Mouse (Mus musculus) heart, postnatal 4 days (tissue): ENCODE measurements around the gene Rpsa. TPM values are rescaled to one million over a fixed set of nuclear protein-coding genes. Genes with fewer than 3 reads are reported as not detected.

Experiments
- DNase-seq: peaks from one replicate; pipeline ENCODE4 v3.0.0; 2021
- total RNA-seq, 2 experiments: library from RNA; stranded (reverse); gene quantifications; 2 replicates each; pipeline ENCODE4 v1.2.3; 2021

Gene Rpsa
- total RNA-seq, 2 experiments from 2014 or later: 837 to 845 TPM

DNA sequence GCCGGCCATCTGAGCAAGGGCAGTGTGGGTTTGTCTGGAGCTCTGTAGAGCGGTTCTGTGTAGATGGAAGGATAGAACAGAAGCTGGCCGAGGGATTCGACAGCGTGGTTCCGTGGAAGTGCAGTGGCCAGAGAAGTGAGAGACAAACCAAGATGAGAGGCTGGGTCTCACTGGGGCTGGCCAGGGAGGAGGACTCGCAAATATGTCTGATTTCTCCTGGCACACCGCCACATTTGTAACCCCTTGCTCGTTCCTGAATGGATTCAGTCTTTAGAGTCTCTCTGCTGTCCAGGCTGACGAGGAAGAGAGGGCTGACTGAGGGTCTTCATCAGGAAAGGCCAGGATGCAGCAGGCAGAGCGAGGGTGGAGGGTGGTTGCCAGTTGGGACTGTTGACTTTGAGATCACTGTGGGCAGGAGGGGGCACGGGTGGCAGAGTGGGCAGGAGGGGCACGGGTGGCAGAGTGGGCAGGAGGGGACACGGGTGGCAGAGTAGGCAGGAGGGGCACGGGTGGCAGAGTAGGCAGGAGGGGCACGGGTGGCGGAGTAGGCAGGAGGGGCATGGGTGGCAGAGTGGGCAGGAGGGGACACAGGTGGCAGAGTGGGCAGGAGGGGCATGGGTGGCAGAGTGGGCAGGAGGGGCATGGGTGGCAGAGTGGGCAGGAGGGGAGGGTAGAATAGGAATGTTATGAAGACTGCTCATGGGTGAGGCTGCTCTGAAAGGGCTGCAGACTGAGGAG, 13.3 kb upstream of the Rpsa start:
- DNase-seq: no peak

DNA sequence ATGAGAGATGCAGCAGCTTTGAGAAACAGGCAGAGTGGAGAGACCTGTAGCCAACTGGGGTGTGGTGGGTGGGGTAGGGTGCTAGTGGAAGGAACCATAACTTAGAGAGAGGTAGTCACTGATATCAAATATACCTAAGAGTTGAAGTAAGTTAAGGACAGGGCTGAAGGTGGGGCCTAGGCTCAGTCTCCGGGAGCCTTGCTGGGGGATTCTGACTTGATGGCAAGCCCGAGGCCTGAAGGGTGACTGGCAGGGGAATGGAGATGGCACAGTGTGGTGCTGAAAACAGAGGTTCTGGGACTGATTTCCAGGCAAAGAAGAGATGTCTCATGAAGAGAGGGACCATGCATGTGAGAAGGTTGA, 12.7 kb upstream of the Rpsa start:
- no peak for DNase-seq

DNA sequence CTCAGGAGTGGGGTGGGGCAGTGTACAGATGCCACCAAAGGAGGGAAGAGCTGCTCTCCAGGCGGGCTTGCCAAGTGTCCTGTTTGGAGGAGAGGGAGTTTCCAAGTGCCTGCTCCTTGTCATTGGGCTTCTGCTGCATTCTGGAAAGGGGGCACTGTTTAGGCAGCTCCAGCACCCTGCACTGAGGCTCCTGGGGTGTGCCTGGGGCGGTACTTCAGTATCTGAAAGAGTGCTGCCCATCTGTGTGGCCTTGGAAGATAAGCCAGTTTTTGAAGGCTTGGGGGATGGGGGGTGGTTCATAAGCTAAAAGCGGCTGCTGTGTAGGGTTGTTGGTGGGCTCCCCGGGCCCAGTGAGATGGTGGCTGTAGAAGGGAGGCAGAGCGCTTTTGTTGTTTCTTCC, 11.9 kb upstream of the Rpsa start:
- DNase-seq: no peak

DNA sequence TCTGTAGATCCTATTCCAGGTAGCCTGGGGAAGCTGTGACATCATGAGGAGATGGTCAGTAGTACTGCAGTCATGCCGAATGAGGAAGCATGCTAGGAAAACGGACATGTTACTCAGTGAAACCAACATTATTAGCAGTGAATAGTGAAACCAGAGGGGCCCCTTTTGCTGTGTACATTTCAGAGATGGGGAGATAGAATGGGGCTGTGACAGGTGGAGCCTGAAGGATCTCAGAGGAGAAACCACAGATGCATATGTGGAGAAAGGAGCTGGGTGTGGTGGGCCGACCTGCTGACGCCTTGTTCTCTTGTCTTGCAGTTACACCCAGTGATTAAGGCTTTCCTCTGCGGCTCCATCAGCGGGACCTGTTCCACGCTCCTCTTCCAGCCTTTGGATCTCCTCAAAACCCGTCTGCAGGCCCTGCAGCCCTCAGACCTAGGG, 11.3 kb upstream of the Rpsa start:
- no peak for DNase-seq

DNA sequence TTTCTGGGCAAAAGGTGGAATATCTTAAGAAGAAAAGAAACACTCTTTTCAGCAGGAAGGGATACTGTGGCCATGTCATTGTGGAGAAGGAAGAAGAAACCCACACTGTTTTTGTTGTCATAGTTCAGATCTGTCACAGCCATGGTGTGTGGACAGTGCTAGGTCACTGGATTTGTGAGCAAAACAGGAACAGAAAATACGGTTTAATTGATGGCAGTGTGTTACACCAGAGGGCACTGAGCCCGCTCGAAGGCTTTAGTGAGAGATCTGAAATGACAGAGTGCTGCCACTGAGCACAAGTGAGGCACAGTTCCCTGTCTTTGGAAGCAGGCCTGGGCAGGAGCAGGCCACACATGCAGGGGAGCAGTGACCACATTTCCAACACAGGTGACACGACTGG, 9.3 kb upstream of the Rpsa start:
- no peak for DNase-seq

DNA sequence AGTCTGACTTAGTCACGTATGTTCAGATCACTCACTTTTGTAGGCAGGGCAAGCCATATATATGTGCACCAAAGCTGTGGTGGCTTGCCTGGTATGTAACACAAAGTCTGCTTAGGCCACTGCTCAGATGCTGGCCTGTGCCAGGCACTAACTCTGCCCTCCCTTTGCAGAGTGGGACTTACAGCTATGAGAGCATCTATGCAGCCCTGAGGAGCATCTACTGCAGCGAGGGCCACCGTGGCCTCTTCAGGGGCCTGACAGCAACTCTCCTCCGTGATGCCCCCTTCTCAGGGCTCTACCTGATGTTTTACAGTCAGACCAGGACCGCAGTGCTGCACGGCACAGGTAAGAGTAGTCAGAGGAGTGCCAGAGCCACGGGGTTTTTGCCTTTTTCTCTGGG, 7.0 kb upstream of the Rpsa start:
- no peak for DNase-seq

DNA sequence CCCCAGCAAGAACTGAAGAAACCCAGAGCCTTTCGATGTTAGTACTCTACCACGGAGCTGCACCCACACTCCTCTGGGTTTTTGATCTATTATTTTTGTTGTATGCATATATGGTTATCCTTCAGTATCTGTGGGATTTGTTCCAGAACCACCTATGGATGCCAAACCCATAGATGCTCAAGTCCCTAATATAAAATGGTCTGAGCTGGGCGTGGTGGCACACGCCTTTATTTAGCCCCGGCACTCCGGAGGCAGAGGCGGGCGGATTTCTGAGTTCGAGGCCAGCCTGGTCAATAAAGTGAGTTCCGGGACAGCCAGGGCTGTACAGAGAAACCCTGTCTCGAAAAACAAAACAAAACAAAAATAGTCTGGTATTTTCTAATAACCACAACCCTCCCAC, 621 bp upstream of the Rpsa start:
- DNase-seq: no peak

DNA sequence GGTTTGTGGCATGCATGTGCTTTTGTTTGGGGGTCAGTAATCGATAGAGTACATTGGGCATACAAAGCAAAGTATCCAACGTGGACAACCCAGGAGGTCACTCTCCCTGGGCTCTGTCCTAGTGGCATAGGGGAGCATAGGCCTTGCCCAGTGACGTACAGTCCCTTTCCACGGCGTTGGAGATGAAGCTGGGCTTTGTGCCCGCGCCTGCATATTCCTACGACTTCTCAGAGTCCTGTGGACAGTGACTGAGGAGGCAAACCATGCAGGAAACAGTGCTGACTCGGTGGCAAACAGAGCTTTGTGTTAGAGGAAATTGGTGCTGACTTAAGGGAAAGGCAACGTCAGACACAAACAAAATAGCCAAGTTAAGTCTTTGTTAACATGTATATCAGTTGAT, 1.8 kb downstream of the Rpsa start:
- DNase-seq: no peak

DNA sequence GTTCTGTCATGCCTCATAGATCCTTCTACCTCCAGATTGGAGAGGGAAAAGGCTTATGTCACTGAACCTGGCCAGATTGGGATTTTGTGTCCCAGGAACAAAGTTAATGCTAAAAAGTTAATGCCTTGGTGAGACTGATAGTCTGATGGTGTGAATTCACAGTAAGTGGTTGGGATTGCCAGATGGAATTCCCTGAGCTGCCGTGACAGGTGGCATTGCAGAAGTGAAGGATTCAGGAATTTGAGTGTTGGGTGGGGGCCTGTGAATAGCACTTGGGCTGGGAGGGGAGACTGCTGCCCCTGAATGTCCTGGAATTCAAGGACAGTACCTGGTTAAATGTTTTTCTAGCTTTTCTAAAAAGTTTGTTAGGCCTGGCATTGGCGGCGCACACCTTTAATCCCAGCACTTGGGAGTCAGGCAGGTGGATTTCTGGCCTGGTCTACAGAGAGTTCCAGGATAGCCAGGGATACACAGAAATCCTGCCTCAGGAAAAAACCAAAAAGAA, 4.3 kb downstream of the Rpsa start:
- DNase-seq: no peak

DNA sequence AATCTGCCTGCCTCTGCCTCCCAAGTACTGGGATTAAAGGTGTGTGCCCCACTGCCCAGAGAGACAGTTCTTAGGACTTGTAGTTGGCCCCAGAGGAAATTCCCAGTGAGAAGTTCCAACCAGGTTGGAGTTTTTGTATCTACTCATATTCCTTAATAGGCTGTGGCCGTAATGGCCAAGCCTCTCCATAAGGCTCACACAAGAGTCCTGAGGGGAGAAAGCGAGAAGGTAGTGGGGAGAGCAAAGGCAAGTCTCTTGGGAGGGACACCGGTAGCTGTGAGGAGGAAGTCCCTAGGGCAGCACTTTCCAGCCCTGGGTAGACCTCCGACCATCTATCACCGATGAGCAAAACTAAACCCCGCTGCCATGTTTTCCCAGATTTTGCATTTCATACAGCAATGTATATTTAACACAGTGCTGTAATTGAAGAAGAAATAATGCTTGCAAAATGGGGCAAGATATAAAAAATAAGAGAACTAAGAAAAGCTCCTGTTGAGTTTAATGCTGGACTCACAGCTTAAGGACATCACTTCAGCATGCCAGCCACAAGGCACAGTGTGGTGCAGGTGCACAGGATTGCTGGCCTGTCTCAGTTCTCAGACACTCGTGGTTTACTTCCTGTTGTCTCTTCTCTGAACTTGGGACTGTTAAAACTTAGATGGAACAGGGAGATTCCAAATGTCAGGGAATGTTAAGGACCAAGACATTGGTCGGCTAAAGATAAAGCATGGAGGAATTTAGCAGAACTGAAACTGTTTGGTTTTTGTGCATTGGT, 5.7 kb downstream of the Rpsa start:
- no peak for DNase-seq

DNA sequence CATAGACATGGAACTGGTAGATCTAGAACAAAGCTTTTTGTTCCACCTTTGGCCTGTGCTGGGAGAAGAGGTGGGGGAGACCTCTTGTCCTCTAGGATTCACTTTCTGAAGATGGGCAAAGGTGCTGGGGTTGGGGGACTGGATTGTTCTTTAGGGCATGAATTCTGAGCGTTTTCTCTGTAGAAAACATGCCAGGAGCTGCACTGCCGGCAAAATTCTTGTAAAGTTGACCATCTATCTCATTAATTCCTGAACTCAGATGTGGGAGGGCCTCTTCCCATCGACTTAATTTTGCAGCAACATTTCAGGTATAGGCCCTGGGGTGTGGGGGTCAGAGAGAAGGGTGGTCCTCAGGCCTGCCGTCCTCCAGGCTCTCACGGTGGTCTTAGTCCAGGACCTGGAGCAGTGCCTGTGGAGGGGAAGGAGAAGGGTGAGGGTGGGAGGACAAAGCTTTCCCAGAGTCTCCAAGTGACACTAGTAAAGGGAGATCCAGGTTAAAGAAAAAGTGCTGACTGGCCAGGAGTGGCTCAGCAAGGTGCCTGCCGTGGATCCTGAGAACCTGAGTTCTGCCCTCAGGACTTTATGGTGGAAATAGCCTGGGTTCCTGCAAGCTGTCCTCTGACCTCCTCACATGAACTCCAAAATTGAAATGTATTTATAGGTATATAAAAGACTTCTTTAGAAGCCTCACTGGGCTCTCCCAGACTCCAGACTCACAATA, 6.4 kb downstream of the Rpsa start:
- no peak for DNase-seq

DNA sequence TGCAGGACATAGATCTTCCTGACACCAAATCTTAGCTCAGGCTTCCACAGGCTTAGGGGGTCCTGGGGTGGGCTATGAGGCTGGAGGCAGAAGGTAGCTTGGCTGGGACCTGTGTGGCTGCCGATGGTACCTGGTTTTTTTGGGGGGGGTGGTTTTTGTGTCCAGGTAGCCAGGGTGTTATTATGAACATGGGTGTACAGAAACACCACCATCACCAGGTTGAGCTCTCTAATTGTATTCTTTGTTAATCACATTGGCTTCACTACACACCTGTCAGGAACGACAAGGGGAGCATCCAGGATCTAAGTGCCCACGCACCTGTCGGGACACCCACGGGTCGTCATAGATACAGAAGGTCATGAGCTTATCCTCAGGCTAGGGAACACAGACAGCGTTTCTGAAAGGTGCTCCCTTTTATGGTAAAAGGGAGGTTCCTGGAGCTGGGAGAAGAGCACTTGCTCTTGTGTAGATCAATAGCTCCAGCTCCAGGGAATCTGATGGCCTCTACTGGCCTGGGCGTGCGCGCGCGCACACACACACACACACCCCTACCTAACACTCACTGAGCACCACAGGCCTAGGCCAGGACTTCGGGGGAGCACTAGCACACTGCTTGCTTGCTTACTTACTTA, 7.2 kb downstream of the Rpsa start:
- DNase-seq: no peak

DNA sequence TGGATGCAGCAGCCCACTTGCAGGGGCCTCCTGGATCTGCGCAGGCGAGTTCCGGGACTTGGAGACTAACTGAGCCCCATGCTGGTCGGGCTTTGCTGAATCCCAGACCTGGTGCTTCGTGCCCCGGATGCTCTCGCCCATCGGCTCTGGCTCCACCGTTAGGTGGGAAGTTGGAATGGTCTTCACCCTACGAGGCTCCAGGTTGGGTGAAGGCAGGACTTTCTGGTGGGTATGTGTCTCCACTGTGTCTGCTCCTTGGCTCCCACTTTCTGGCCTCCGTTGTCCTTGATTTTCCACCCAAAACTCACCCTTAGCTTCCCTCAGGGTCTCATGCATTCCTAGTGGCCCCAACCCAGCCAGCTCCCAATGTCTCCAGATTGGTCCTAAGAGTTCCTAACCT, 8.0 kb downstream of the Rpsa start:
- no peak for DNase-seq

DNA sequence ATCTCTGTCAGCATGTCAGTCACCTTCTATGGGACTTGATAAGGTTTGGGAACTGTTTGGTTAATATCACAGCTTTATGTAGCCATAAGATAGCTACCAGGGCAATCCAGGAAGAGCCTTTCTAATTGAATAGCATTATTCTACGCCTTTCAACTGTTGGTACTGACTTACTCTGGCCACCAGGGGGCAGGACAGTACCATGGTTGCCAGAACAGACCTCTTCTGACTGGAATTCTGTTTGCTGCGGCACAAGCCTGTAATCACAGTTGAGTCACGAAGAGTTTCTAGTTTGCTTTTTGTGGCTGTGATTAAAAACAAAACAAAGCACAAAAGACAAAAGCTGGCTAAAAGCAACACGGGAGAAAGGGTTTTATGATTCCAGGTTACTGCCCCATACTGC, 13.2 kb downstream of the Rpsa start:
- DNase-seq: peak; percentile 87

DNA sequence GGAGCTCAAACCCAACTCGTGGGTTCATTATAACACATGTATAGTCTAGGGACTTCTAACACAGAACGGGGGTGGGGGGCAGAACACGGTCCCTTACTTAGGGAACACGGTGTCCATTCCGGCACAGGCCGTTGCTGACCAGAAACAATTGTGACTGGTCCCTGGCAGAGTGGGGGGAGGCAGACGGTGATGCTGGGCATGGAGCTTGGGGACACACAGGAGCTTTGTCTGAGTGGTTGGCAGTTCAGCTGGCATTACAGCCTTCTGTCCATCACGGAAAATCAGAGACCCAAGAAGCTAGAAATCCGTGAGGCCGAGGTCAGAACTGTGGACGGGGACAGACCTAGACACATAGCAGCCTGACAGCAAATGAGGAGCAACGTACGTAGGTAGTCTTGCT, 17.0 kb downstream of the Rpsa start:
- no peak for DNase-seq

DNA sequence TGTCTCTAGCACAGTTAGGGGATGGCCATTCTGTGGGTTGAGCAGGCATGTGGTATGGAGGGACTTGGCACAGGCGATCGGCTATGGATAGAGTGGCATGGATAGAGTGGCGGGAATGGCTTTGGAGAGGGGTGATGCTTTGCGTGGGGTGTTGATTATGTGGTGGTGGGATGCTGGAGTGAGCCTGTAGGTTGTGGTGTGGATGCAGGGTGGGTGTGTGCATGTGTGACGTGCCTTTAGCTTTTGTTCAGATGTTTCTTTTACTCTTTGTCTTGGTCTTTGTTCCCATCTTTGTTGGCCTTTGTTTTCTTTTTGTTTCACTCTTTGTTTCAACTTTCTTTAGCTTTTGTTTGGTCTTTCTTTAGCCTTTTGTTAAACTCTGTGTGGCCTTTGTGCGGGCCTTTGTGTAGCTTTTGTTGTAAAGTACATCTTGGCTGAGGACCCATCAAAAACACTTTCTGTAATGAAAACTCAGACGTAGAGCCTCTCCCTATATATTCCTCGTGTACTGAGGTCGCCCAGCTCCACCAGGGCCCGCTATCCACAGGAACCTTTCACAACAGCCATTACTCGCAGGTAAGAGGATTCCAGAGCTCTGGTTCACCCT, 21.8 kb downstream of the Rpsa start, which contains the start of gene Mobp:
Gene Mobp (plus strand): TSS at position 486 of the 607 bp plus-strand sequence.
- DNase-seq: no peak

DNA sequence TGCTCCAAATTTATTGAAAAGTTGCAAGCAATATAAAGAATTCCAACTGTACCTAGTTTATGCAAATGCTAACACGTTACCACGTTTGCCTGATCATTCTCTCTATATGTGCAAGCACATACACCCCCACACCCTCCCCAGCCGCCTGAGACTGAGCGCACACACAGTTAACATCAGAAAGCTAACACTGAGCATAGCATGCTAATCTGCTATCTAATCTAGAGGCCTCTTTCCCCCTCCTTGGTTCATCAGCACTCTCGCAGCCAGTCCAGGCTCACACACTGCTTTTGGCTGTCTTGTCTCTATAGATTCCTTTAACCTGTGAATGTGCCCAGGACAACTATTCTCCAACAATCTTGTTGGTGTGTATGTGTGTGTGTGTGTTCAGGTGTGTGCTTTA, 23.7 kb downstream of the Rpsa start:
- no peak for DNase-seq

DNA sequence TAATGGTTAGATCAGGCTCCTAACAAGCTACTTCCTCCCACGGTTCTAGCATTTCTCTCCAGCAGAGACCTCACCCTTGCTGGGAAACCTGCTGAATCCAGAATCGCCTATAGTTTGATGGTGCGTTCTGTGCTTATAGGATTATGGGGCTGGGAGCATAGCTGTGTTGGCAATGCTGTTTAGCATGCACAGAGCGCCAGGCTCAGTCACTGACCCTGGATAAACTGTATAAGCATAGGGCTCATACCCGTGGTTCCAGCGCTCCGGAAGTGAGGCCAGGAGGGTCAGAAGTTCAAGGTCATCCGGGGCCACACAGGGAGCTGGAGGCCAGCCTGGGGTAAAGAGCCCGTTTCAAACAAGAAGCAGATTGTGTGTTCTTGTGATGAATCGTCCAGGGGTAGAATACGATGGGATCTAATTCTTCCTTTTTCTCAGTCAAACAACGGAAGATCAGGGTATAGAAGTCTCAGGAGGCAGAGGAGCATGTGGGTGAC, 24.5 kb downstream of the Rpsa start:
- no peak for DNase-seq

DNA sequence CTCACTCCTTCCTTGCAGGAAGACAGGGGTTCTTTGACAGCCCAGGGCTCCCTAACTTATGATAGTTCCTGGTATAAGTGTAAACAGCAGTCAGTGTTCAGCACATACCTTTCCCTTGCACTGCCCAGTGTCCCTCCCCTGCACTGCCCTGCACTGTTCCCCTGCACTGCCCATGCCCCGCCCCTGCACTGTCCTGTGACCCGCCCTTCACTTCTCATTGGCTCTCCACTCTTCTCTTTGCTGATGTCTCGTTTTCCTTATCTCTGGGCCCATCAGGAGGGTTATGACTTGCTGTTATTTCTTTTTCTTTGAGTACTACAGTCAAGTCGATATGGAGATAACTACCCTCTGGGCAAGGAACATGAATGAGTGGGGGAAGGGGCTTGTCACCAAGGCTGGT, 30.6 kb downstream of the Rpsa start:
- no peak for DNase-seq

DNA sequence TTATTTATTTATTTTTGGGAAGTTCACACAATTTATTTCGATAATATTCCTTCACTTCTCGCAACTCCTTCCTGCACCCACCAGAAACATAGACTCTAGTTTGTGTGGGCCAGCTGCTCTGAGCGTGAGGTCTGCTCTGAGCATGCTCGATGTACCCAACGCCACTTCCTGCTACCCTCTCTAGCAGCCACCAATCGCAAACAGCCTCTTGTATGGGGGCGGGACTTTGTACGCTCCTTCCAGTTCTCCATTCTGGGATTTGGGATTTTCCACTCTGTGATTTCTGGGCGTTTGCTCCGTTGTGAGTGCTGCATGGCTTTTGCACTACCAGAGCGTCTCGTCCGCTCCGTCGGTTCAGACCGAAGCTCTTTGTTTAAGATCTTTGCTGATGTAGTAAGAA, 36.4 kb downstream of the Rpsa start:
- no peak for DNase-seq

DNA sequence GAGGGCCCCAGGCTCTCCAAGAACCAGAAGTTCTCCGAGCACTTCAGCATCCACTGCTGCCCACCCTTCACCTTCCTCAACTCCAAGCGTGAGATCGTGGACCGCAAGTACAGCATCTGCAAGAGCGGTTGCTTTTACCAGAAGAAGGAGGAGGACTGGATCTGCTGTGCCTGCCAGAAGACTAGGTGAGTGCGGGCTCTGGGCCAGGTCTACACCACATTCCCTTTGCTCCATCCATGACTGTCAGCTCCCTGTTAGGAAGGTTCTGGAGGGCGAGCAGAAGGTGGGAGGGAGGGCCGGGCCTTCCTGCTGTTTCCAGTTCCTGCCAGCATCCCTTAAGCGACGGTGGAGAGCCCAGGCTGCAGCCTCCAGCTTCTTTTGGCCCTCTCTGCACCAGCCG, 40.3 kb downstream of the Rpsa start:
- DNase-seq: no peak

DNA sequence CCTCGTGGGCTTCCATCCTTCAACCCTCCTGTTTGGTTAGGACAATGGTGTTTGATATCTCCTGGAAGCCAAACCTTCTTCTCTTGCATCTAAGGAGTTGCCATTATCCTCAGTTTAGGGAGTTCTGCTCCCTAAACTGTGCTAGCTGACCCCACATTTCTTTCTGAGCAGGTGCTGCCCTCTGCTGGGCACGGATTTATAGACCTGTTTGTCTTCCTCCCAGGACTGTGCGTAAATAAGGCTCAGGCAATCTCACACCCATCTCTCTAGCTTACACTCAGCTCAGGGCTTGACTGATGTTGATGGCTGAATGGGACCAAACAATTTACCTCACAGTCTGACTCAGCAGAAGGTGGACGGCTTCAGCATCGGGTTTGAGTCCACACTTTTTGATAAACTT, 43.8 kb downstream of the Rpsa start:
- DNase-seq: peak; percentile 78
